Mouse (Mus musculus): ENCODE measurements at regions not wholly inside any gene's neighbourhood (a gene's known extent, or its start where the extent isn't known, plus 50 kb on each side); places are given as distances from the start of the nearest gene placed in this dataset.

DNA sequence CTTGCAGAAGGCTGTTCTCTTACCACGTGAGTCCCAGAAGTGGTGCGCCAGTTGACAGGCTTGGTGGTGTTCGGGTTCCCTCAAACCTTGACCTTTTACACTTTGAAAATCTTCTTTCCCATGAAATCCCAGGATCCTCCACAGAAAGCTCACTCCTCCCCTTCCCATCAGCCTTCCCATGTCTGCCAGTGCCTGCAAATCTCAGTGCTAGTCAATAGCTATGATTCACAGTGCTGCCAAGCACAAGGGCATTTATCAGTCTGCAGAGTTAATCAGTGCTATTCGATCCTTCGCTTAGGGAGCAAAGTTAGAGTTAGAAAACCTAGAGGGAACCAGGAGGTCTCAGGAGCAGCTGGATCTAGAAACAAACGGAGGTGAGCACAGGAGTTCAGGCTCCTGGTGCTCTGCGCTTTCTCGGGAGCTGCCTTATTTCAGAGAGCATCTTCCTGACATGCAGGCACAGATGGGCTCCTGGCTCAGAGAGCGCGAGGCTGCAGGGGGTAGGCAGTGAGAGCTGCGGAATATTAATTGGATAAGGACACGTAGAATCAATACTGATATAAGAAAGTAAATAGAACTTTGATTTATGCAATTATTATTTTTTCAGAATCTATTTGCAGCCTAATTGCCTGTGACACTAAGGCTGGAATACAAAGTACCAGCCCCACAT, 190.0 kb upstream of the Tgfbr2 start:
- DNase-seq, result no peak

DNA sequence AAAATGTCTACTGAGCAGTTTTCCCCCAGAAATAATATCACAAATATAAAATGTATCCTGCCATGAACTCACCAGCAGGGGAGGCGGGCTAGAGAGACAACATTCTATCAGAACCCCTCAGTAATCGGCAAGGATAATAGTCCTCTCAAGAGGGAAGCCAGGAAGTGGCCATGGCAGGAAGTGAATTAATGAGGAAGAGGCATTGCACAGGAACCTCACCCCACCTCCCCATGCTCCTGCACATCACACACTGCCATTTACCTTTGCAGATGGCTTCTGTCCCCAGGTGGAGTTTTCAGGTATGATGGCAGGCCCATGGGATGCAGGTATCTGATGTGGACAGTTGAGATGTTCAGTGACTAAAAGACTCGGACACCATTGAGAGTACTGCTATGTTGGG, 185.9 kb upstream of the Tgfbr2 start:
- no peak for DNase-seq

DNA sequence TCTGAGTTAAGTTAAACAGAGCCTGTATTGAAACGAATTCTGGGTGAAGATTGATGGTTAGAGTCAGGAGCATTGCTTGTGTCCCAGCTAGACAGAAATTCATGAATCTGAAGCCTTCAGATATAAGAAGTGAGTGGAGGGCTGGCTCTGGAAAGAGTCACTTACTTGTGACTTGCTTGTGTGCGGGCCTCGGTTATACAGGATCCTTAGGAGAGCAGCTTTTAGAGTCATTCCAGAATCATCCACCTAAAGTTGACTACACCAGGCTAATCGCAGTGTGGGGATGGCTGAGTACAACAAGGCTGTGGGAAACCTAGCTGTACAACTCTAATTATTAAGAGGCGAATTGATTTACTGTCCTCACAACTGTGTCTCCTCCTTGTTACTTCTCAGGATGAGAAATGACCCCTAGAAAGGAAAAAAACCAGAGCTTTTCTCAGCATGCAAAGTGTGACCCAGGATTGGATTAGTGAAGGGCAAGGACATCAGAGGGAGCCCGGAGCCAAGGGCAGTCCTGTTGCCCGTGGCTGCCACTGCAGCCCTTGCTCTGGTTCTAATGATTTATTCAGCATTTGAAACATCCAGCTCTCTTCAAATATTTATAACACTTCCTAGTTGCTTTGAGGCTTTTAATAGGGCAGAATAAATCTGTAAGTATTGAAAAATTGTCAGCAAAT, 179.0 kb upstream of the Tgfbr2 start:
- DNase-seq, result no peak

DNA sequence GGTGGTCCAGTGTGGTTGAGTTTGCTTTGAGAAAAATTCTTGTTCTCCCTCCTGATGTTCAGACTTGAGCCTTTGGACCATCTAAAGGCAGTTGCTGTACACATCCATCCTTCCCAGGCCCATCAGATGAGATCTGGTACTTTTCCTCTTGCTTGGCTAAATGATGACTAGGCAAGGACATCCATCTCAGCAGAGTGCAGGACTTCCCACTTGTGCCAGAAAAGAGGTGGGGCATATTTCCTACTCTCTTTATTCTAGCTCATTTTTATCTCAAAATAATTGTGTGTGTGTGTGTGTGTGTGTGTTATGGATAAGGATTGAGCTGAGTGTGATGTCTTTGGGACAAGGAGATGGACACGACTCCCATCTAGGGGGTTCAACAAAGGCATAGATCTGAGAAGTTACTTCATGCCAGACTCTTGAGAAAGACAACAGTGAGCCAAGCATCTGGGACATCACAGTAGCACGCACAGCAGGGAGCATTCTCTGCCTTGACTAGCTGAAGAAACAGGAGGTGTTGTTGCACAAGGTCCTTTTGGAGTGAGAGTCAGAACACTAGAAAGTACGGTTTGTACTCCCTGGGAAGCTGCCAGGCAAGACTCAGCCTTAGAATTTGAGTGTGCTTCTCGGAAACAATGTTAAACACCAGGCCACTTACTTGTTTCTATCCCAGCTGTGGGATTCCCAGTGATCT, 177.8 kb upstream of the Tgfbr2 start:
- peak; percentile 80 for DNase-seq

DNA sequence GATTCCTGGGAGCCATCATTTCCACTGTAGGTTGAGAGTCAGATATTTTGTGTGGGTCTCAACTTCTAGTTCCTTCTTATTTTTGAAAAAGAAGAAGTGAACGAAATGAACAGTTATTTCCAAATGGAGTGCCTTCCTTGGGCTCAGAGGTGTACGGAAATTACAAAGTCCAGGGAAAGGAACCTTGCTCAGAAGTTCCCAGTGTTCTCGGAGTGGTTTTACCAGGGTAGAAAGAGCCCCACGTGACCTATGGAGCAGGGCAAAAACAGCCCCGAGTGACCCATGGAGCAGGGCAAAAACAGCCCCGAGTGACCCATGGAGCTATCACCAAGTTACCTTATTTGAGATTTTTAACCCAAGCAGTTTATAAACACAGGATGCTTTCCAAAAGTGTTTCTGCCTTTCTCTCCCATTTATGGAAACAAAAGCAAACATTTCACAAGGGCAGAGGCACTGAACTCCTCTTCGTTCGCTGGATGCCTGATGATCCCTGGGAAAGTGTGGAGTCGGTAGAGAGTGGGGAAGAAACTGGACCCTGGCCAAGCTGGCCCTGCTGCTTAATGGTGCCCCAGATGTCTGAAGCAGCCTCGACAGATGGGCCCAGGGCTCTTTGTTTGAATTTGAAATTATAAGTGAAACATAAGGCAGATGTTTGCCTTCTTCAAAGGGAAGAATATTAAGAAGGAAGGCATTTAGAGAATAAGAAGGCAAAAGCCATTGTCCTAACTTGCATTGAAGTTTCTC, 175.8 kb upstream of the Tgfbr2 start:
- DNase-seq, result no peak

DNA sequence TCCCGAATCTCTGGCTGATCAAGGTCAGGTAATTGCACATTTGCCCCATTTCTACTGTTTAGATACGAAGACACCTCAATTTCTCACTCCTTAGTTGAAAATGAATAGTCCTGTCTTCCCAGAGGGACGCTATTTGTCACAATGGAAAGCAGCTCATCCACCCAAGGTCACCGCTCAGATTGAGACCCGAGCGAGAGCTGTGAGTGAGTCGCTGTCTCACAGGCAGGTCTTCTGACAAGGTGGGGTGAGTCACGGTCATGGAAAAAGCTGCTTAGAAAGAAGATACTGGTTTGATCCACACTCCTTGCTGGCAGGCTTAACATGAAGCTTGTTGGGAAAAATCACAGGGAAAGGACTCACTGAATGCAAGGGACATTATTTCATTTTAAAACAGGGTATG, 171.9 kb upstream of the Tgfbr2 start:
- no peak for DNase-seq

DNA sequence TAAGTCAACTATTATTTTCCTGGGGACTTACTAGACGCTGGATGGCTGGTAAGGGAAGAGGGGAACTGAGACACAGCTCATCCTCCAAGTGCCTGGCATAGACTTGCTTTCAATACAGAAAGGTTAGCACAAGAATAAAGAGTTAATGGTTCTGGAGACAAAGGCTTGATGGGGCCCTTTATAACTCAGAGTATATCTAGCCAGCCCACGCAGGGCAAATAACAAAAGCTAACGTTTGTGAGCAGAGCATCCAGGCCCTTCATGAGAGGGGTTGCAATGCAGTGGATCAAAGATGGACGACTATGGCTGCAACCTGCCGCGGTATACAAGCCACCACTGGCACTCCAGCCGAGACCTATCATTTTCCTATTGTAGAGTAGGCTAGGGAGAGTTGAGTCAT, 171.3 kb upstream of the Tgfbr2 start:
- no peak for DNase-seq

DNA sequence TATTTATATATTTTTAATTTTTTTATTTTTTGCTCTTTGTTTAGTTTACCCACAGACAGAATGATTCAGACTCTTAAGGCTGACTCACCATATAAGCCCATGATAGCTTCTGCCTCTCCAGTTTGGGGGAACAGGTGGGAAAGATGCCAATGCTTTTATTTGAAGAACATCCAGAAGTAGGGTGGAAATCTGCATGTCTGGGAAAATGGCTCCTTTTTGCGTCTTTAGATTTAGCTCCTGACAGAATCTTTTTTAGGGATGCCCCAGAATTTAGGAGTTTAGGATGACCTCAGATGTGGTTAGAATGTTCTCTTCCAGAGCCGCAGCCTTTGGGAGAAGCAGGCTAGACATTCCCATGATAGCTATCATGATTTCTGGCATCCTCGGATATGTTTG, 167.9 kb upstream of the Tgfbr2 start:
- DNase-seq, result no peak

DNA sequence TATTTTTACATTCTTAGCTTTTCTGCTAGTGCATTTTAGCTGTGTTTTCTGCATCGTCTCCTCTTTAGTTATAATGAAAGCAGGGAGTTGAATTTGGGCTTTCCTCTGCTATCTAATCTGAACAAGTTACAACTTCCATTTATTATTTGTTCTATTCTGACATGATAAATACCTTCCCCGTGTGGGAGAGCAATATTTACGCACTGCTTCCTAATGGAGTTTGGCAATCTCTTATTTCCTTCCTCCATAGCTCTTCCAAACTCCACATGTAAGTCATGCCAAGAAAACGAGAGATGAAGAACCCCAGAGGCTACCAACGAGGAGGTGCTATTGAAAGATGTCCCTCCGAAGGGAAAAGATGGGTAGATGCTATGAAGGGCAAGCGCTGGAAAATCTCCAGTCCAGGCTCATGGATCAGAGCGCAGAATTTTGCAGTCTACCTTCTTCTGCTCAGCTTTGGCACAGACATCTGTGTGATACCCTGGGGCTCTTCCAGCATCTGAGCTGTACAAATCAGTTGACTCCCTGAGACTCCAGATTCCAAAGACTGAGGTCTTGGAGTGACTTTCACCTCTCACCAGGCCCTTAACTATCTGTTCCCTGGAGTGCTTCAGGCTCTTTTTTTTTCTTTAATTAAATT, 167.4 kb upstream of the Tgfbr2 start:
- DNase-seq, result no peak

DNA sequence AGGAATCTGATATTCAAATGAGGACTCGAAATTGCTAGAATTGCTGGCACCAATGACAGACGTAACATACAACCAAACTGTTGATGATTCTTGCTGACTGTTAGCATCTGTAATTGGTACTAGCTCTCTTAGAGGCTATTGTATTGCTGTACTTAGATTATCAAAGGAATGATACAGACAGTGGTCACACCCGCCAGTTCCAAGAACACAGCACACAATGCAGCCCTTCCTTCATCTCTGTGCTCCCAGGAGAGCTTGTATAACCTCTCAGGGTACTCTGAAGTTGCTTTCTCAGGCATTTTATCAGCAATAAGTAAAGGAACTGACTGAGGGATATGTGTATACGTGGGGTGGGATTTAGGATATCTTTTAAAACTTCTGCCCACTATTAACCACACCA, 166.8 kb upstream of the Tgfbr2 start:
- DNase-seq, result no peak

DNA sequence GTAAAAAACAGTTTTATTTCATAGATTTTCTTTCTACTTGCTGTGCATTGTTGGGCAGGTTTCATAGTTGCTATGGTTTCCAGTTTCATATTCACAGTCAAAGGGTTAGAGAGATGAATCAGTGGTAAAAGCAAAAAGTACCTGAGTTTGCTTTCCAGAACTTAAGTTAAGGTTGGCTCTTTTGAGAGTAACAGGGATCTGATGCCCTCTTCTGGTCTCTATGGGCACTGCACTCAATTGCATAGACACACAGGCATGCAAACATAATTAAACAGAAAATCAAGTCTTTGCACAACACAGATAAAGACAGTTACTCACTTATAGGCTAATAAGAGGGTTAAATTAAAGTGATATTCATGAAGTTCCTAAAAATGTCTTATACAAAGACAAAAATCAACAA, 165.8 kb upstream of the Tgfbr2 start:
- no peak for DNase-seq

DNA sequence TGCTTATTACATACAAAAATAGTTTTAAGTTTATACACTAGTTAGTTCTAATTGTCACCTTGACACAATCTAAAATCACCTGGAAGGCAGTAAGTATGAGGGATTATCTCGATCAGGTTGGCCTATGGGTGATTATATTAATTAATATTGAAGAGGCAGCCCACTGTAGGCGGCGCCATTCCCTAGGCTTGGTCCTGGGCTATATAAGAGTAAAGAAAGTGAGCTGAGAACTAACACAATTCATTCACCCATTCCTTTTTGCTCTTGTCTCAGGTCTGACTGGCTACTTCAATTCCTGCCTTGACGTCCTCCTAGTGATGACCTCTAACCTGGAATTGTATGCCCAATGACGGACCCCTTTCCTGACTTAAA, 163.6 kb upstream of the Tgfbr2 start:
- DNase-seq, result no peak

DNA sequence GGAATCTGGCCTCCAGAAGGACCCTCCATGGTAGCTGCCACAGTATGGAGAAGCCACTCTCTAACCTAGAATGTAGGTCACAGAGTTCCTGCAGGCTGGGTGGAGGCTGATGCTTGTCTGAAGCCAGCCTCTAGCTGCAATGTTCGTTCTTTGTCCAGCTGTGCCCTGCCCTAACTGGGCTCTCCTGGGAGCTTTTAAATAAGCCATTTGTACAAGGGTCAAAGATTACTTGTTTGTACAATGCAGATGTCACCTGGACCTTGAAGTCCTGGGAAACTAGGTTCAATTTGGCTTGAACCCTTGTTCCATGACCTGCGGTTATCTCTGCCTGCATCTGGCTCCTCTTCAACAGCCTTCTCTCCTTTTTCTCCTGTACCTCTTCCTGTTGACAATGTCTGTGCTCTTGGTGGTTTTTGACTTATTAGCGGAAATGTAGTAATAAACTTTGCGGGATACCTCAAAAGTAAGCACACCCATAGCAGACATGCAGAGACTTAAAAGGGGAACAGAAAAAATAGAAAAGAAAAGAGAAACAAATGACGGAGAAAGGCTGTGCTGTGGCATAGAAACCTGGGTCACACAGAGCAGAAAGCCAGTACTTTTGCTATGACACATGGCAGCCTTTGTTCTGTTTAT, 163.1 kb upstream of the Tgfbr2 start:
- DNase-seq, result no peak

DNA sequence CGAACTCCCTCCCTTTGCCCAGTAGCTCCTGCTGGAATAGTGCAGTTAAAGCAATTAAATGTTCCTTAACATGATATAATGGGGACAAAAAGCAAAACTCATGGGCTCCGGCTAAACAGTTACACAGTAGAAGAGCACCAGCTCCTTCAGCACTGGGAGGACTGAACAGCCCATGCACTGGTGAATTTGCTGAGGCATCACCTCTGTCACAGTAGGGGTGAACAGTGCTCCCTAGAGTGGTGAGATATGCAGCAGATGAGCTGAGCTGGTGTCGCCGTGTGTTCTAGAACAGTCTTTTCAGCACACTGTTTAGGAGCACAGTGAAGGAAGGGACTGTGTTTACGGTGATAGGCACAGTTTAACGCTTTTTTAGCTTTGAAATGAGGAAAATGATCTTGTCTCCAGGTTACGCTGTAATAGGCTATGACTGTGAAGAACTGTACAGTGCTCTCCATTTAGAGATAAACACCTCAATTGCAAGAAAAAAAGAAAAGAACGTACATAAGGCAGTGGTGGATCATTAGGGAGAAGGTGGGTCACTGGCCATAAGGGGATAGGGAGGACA, 162.4 kb upstream of the Tgfbr2 start:
- no peak for DNase-seq

DNA sequence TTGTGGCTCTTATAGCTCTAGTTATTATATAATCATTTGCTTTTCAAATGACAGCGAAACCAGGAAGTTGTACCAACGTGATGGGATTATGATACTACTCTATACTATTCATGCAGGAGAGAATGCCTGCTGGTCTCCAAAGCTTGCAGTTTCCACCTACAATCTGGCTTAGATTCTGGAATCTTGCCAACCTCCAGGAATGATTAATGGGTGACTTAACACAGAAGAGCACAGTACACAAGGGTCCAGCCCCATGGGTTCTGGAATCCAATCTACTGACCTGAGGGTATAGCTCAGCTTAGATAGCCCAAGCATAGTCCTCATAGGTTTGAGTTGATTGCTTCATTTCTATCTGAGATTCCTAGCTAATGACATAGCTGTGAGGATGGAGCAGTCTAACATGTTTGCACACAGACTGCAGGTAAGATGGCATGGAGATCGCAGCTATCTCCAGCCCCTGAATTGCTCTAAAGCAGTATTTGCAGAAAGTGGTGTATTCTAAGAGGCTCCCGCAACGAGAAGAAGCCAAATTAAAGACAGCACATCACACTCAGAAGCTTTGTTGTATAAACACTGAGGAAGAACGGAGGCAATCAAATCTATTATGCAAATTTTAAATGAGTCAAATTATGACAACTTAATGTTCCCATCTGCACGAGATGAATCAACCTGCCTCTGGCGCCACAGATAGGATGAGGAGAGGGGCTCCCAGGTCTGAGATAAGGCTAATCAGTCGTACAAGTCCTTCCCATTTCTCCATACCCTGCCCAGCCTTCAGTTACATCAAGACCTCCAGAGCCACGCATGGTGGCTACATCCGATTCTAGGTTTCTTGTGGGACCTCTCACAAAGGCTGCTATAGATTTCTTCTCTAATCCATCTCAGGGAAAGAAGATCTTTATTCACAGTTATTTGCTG, 160.7 kb upstream of the Tgfbr2 start:
- no peak for DNase-seq

DNA sequence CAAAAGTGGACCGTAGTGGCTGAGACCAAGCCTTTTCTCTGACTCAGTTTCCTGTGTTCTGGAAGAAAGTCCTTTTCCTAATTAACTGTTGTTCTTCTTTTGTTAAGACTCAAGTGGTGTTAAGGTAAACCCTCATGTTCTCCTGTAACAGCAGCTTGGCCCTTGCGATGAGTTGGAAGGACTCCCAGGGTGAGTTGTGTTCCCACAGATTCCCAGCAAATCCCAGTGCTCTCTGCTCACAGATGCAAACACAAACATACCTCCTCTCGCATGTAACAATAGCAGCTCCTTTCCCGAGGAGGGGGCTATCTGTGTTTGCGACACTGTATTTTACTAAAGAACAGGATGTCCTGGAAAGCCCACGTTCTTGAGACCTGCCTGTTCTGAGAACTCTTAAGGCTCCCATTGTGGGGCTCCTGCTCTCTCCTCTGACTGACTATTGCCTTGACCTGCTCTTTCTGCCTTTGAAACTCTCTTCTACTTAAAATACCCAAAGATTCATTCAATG, 158.8 kb upstream of the Tgfbr2 start:
- no peak for DNase-seq

DNA sequence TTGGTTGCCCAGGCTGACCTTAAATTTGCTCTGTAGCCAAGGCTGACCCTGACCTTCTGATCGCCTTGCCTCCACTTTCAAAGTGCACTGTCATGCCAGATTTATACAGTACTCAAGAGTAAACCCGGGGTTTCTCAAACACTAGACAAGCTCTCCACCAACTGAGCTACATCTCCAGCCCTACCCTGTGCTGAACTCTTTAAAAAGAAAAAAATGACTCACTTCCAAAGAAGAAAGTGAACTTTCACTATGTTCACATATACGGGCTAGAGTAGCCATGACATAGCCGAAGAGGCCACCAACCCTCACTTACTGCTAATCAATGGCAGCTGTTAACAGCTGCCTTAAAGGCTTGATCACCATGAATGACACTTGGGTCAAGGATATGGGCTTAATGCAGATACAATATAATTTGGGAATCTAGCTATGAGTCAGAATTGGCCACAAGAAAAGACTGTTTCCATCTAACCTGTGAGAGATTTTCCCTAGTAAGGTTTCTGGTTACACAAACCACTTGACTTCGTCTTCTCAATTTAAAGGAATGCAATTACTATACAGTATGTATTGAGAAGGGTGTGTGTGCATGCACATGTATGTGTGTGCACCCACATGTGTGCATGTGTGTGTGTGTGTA, 157.4 kb upstream of the Tgfbr2 start:
- no peak for DNase-seq

DNA sequence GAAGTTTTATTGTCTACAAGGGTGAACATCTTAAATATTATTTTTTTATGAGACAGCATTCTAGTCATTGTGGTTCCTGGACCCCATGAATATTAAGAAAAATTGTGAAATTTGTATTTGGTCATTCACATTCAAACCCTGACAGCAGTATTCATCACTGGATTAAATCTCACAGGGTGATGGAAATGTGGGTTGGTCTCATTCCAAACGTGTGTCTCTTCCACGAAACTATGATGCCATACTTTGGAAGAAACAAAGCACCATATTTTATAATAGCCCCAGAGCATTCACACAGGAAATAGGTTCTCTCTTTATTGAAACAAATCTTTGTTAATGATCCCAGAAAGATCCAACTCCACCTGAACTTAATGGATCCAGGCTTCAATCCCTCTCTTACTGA, 156.2 kb upstream of the Tgfbr2 start:
- no peak for DNase-seq

DNA sequence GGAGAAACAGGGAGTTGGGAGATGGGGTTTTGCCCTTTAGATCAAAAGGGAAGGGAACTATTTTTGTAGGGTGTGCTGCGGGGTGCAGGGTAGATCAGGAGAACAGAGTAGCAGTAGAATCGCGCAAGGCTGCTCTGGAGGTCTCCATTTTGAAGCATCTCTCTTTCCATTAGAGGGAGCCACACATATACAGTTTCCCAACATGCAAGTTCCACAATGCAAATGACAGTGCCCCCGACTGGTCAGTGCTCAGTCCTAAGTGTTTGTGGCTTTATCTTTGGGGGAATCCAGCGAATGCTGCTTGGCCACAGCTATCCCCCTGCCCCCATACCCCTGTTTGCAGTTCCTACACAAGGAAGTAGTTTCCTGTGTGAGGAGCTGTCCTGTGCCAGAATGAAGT, 155.6 kb upstream of the Tgfbr2 start:
- DNase-seq, result no peak

DNA sequence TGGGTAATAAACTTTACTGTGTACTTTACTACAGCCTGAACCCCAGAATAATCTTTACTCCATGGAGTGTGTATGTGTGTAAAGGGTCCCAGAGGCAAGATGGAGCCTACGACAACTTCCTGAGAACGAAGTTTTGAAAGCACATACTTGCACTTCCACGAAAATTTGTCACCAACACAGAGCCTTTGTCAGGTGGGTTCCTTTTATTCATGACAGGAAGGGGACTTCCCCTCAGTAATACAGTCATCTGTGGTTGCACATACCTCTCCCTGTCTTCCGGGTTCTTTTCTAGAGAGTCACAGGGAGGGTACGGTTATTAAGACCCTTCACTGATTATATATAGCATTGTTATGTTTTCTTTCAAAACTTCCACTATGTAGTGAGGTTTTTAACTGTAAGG, 154.0 kb upstream of the Tgfbr2 start:
- DNase-seq, result no peak

DNA sequence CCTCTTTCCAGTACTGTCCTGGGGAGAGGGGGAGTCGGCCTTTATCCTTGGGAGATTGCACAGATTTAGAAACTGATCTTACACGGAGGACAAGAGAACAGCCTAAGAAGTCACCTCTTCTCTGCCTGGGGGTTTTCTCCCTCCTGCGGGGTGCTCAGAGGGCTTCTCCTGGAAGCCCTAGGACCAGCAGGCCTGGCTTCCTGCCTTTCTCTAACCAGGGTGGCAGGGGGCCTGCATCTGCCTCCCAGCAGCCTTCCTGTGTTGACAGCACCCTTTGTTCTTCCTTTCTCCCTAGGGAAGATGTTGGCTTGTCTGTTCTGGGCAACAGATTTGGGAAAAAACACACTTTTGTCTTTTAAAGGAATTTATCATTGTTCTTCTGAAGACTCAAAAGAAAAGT, 153.0 kb upstream of the Tgfbr2 start:
- DNase-seq, result no peak

Measured in lung, postnatal 14 days (tissue).